Mouse (Mus musculus): ENCODE results near the gene Hoxa5. TPM values are rescaled to one million over a fixed set of nuclear protein-coding genes. Genes with fewer than 3 reads are reported as not detected.

Hoxa5 gene
- total and polyA plus RNA-seq, 3 experiments: 0.26 to 0.96 (median 0.45) TPM

DNA sequence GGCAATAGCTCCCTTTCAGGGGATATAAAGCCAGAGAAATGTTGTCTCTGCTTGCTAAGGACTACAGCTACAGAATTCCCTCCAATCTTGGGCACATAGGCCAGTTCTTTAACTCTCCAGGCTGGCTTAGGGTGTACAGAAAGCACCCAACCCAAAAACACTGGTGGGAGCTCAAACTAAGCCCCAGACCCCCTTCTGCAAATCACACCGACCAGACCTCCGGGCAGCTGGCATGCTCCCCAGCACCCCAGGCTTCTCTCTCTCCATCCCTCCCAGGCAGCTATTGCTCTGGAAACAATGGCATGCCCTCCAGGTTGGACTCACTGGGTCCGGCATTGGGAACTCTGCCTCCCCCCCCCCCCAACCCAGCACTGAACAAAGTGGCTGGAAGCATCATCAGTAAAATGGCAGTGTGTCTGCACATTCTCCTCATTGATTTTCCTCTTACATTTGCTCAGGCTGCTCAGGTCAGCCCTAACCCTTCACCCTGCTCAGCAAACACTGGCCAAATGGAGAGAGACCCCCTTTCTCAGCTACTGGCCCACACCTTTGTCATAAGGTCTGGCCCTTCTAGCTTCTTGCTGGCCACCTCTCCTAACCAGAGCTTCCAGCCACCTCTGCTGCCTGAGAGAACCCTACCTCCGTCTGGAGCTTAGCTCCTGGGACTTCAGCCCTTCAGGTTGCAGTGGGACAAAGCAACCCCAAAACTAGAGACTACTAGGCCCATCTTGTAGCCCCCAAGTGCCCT, 25.3 kb downstream of the Hoxa5 start:
- H3K27me3 ChIP-seq (ENCODE audit: control insufficient read depth, insufficient read depth, low read length): peaks cover 12% of the 10 kb centered on the region

DNA sequence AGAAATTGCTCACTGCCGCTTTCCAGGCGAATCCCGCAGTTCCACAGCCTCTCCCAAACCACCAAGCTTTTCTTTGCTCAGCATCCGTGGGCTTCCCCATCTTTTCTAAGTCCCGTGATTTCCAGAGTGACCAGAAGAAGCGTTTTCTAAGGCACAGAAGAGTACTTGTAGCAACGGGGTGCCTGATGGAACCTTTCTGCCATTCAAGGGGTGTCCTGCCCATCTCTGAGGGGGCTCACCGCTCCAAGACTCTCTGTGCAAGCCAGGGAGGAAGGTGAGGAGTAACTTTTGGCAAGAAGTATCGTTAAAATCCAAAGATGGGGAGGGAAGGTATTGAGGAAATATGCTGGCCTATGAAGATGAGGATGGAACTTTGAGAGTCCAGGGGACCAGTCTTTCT, 26.6 kb downstream of the Hoxa5 start:
- Histone ChIP-seq H3K27ac (no peak overlapping the region; the same call in 1 of the 2 replicates), H3K4me3 (no peak overlapping the region), H3K36me3 (ENCODE audit: control insufficient read depth, insufficient read depth, low read length) (no peaks in the 10 kb centered on the region), H3K27me3 (ENCODE audit: control insufficient read depth, insufficient read depth, low read length) (peaks cover 10% of the 10 kb centered on the region), H3K4me1 (ENCODE audit: control insufficient read depth, insufficient read depth, low read length) (no peaks in the 10 kb centered on the region), H3K79me2 (replicated peaks; ENCODE audit: control insufficient read depth, insufficient read depth, low read length) (no peaks in the 10 kb centered on the region), H3K9ac (ENCODE audit: low read depth, low read length) (no peak overlapping the region)
- WGBS: 9% methylated on average over 9 of the region's 9 CpGs
- no peak for TF ChIP-seq CTCF (IDR thresholded peaks at IDR 0.05)
- no peak for TF ChIP-seq EP300 (IDR thresholded peaks at IDR 0.05; ENCODE audit: insufficient read depth, low read depth, low read length)
- no peak for TF ChIP-seq POLR2A (IDR thresholded peaks at IDR 0.05; ENCODE audit: insufficient read depth, low read depth, low read length)
- intact Hi-C loops (cut with DNase I): no loop called here
- DNase-seq: no peak

More for the DNA sequence above, 25.3 kb downstream of the Hoxa5 start:
- Histone ChIP-seq H3K27ac (peak overlapping the region; percentile 26), H3K36me3 (ENCODE audit: control insufficient read depth, insufficient read depth, low read length) (no peaks in the 10 kb centered on the region), H3K9ac (ENCODE audit: low read depth, low read length) (no peak overlapping the region), H3K4me3 (no peak overlapping the region), H3K4me1 (ENCODE audit: control insufficient read depth, insufficient read depth, low read length) (no peaks in the 10 kb centered on the region), H3K79me2 (replicated peaks; ENCODE audit: control insufficient read depth, insufficient read depth, low read length) (no peaks in the 10 kb centered on the region)
- 13% methylated on average over 4 of the region's 4 CpGs for WGBS
- TF ChIP-seq EP300 (IDR thresholded peaks at IDR 0.05; ENCODE audit: insufficient read depth, low read depth, low read length) (no peak), POLR2A (IDR thresholded peaks at IDR 0.05; ENCODE audit: insufficient read depth, low read depth, low read length) (no peak), CTCF (IDR thresholded peaks at IDR 0.05) (no peak)
- intact Hi-C loops (cut with DNase I): no loop called here
- no peak for DNase-seq

DNA sequence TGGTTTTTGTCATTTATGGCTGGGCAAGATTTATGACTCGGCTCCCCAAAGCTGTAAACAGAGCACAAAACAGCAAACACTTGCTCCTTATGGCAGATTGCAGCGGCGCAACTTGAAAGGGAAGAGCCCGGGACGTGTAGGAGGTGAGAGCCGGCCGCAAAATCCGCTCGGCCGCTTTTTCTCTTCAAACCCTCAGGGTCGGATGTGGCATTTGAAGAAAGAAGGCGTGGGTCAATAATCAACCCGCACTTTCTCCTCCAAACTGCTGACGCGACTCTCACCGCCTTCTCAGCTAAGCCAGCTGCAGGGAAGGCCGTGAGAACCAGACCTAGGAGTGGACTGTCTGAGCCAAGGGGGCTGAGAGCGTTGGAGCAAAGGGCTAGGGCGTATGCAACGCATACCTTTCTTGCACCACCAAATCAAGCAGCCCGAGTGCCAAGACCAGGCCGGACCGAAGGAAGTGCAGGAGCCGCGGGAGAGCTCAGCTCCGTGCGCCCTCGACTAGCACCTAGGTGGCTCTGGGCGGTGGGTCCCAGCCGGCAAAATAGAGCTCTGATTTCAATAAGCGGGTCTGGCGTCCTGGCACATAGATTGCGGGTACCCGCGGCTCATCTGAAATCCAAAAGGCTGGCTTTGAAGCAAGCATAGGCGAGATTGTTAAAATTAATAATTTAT, 27.2 kb downstream of the Hoxa5 start, which contains the start of gene 5730596B20Rik:
Gene 5730596B20Rik (plus strand): TSS at position 438 of the 675 bp plus-strand sequence.
- WGBS: 5% methylated on average over 36 of the region's 36 CpGs

DNA sequence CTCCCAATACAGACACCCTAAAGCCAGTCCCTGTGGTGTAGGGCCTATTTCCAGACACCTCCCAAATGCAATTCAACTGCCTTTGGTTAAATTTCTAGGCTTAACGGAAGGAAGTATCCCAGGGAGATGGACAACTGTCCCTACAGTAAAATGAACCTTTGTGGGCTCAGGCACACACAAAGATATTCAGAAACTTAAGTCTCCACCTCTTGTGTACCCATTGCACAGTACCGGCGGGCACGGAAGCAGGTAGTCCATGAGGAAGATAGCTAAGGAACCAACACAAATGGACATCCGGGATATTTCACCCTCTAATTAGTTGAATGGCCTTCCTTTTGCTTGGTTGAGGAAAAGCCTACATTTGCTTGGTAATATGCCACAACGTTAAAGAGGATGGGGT, 28.0 kb downstream of the Hoxa5 start:
- Histone ChIP-seq H3K4me3 (peak overlapping the region; percentile 34; the same call in 1 of the 2 replicates), H3K27ac (peak overlapping the region; percentile 48), H3K4me1 (ENCODE audit: control insufficient read depth, insufficient read depth, low read length) (no peaks in the 10 kb centered on the region), H3K36me3 (ENCODE audit: control insufficient read depth, insufficient read depth, low read length) (no peaks in the 10 kb centered on the region), H3K27me3 (ENCODE audit: control insufficient read depth, insufficient read depth, low read length) (peaks cover 13% of the 10 kb centered on the region), H3K9ac (ENCODE audit: low read depth, low read length) (no peak overlapping the region), H3K79me2 (replicated peaks; ENCODE audit: control insufficient read depth, insufficient read depth, low read length) (no peaks in the 10 kb centered on the region)
- 7% methylated on average over 6 of the region's 6 CpGs for WGBS
- intact Hi-C loops (cut with DNase I): no loop called here
- no peak for DNase-seq
- TF ChIP-seq POLR2A (IDR thresholded peaks at IDR 0.05; ENCODE audit: insufficient read depth, low read depth, low read length): no peak
- TF ChIP-seq EP300 (IDR thresholded peaks at IDR 0.05; ENCODE audit: insufficient read depth, low read depth, low read length): no peak
- TF ChIP-seq CTCF (IDR thresholded peaks at IDR 0.05): no peak

More for the DNA sequence above, 27.2 kb downstream of the Hoxa5 start, which contains the start of gene 5730596B20Rik:
- peak within 1 kb of the TSS; percentile 48 for H3K27ac ChIP-seq
- intact Hi-C loops (cut with DNase I): no loop called here
- no peak within 1 kb of the TSS; the same call in 1 of the 2 replicates for H3K4me3 ChIP-seq
- no peak within 1 kb of the TSS for H3K9ac ChIP-seq (ENCODE audit: low read depth, low read length)
- H3K4me1 ChIP-seq (ENCODE audit: control insufficient read depth, insufficient read depth, low read length): no peaks in the 10 kb centered on the region
- H3K36me3 ChIP-seq (ENCODE audit: control insufficient read depth, insufficient read depth, low read length): no peaks in the 10 kb centered on the region
- H3K27me3 ChIP-seq (ENCODE audit: control insufficient read depth, insufficient read depth, low read length): peaks cover 13% of the 10 kb centered on the region
- no peaks in the 10 kb centered on the region for H3K79me2 ChIP-seq (replicated peaks; ENCODE audit: control insufficient read depth, insufficient read depth, low read length)
- no peak for DNase-seq
- TF ChIP-seq POLR2A (IDR thresholded peaks at IDR 0.05; ENCODE audit: insufficient read depth, low read depth, low read length) (no peak), EP300 (IDR thresholded peaks at IDR 0.05; ENCODE audit: insufficient read depth, low read depth, low read length) (no peak), CTCF (IDR thresholded peaks at IDR 0.05) (no peak)

DNA sequence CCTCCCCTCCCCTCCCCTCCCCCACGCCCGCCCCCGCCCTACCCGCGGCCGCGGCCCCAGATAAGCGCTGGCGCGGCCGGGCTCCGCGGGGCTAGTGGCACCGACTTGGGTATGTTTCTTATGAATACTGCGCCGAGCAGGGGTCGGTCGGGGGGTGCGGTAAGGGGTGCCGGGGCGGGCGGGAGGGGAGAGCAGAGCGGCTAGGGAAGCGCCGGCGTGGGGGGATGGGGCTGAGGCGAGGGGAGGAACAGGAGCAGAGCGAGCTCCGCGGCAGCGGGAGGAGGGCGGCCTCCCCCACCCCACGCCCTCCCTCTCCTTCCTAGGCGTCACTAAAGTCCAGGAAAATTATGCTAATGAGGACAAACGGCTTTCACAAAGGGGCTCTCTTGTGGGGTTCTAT, 28.5 kb downstream of the Hoxa5 start:
- TF ChIP-seq EP300 (IDR thresholded peaks at IDR 0.05; ENCODE audit: insufficient read depth, low read depth, low read length): no peak
- TF ChIP-seq CTCF (IDR thresholded peaks at IDR 0.05): no peak
- no peak for TF ChIP-seq POLR2A (IDR thresholded peaks at IDR 0.05; ENCODE audit: insufficient read depth, low read depth, low read length)
- Histone ChIP-seq H3K27ac (peak overlapping the region; percentile 38), H3K36me3 (ENCODE audit: control insufficient read depth, insufficient read depth, low read length) (no peaks in the 10 kb centered on the region), H3K27me3 (ENCODE audit: control insufficient read depth, insufficient read depth, low read length) (peaks cover 13% of the 10 kb centered on the region), H3K4me1 (ENCODE audit: control insufficient read depth, insufficient read depth, low read length) (no peaks in the 10 kb centered on the region), H3K4me3 (peak overlapping the region; percentile 34), H3K79me2 (replicated peaks; ENCODE audit: control insufficient read depth, insufficient read depth, low read length) (no peaks in the 10 kb centered on the region), H3K9ac (ENCODE audit: low read depth, low read length) (no peak overlapping the region)
- 8% methylated on average over 21 of the region's 35 CpGs for WGBS
- intact Hi-C loops (cut with DNase I): no loop called here
- DNase-seq: no peak
